Mouse (Mus musculus) cortical plate, adult 2 months (tissue): ENCODE data around the gene Dmc1.

ENCODE experiments used
- CTCF ChIP-seq: fragments of 200-500 bp; IDR thresholded peaks from 2 replicates; pipeline ENCODE4 v1.5.1; 2011; ENCODE audit warnings: mild to moderate bottlenecking, control low read depth, low read length; ENCODE audit not compliant: insufficient read depth; ENCODE audit errors: extremely low read depth
- POLR2A ChIP-seq: fragments of 200-500 bp; IDR thresholded peaks from 2 replicates; pipeline ENCODE4 v1.6.1; 2011; ENCODE audit warnings: mild to moderate bottlenecking, low read length, control low read depth; ENCODE audit not compliant: insufficient read depth; ENCODE audit errors: extremely low read depth

- TF ChIP-seq POLR2A = no peak
- TF ChIP-seq CTCF = no peak
These were observed 91.0 kb downstream of the Dmc1 start for GRCm38 (mm10) chr15:79513940-79514339.
